Comparison of ENCODE assay signal across 7 mouse cellular contexts in genomic region chr2:152670983-152671641, GRCm38 (mm10). TPM values are rescaled to one million over a fixed set of nuclear protein-coding genes. Genes with fewer than 3 reads are reported as not detected.
DNase-seq lines count a peak whose midpoint lies in the region; ATAC-seq lines count a peak whose summit lies in the region.

No protein-coding gene starts in this region.

- ATAC-seq in limb, embryonic 11.5 days (ENCODE audit: insufficient number of reproducible peaks, low FRiP score, low TSS enrichment, low read depth) = no peak
- peak; percentile 5 for ATAC-seq in midbrain, embryonic 15.5 days (replicated peaks)

- WGBS in forebrain, embryonic 10.5 days = 70% methylated on average over 9 of the region's 9 CpGs
- WGBS in limb, embryonic 11.5 days = 66% methylated on average over 9 of the region's 9 CpGs
- 52% methylated on average over 9 of the region's 9 CpGs for WGBS in midbrain, embryonic 15.5 days

- peaks cover 50% of the 10 kb centered on the region for H3K36me3 ChIP-seq in forebrain, embryonic 10.5 days (replicated peaks)
- peaks cover 6% of the 10 kb centered on the region; the same call in 1 of the 2 replicates for H3K36me3 ChIP-seq in limb, embryonic 11.5 days (ENCODE audit: control insufficient read depth, insufficient read depth, low read length)
- H3K36me3 ChIP-seq in midbrain, embryonic 15.5 days (replicated peaks) = peaks cover 7% of the 10 kb centered on the region; the same call in 1 of the 2 replicates

- H3K27me3 ChIP-seq in forebrain, embryonic 10.5 days (ENCODE audit: poor library complexity, severe bottlenecking) = no peaks in the 10 kb centered on the region
- no peaks in the 10 kb centered on the region for H3K27me3 ChIP-seq in limb, embryonic 11.5 days (ENCODE audit: control insufficient read depth, insufficient read depth, low read length)
- H3K27me3 ChIP-seq in midbrain, embryonic 15.5 days (replicated peaks) = no peaks in the 10 kb centered on the region

- H3K4me3 ChIP-seq in forebrain, embryonic 10.5 days = peak overlapping the region; percentile 100
- peak overlapping the region; percentile 100 for H3K4me3 ChIP-seq in limb, embryonic 11.5 days (ENCODE audit: low read depth, low read length)
- peak overlapping the region; percentile 93 for H3K4me3 ChIP-seq in midbrain, embryonic 15.5 days

- H3K4me2 ChIP-seq in limb, embryonic 11.5 days (ENCODE audit: low read depth, severe bottlenecking) = peak overlapping the region; percentile 87
- peak overlapping the region; percentile 94 for H3K4me2 ChIP-seq in midbrain, embryonic 15.5 days

- no peaks in the 10 kb centered on the region for H3K9me3 ChIP-seq in forebrain, embryonic 10.5 days
- no peaks in the 10 kb centered on the region for H3K9me3 ChIP-seq in limb, embryonic 11.5 days (ENCODE audit: control insufficient read depth, low read length)
- H3K9me3 ChIP-seq in midbrain, embryonic 15.5 days = no peaks in the 10 kb centered on the region

- peak overlapping the region; percentile 98 for H3K9ac ChIP-seq in limb, embryonic 11.5 days (ENCODE audit: low read length)
- peak overlapping the region; percentile 87 for H3K9ac ChIP-seq in midbrain, embryonic 15.5 days

- H3K4me1 ChIP-seq in forebrain, embryonic 10.5 days = peaks cover 31% of the 10 kb centered on the region
- H3K4me1 ChIP-seq in limb, embryonic 11.5 days (ENCODE audit: control insufficient read depth, insufficient read depth, low read length) = peaks cover 25% of the 10 kb centered on the region
- peaks cover 46% of the 10 kb centered on the region for H3K4me1 ChIP-seq in midbrain, embryonic 15.5 days

- peak overlapping the region; percentile 98 for H3K27ac ChIP-seq in forebrain, embryonic 10.5 days
- H3K27ac ChIP-seq in limb, embryonic 11.5 days (replicated peaks; ENCODE audit: low read depth, low read length) = 0 out of 2 replicates have a peak overlapping the region, but pooled peaks have one; percentile 91
- H3K27ac ChIP-seq in midbrain, embryonic 15.5 days = peak overlapping the region; percentile 96

- peak; percentile 40 for DNase-seq in right cerebral cortex, postnatal 25 days
- no peak for DNase-seq in right cerebral cortex, postnatal 36 days (ENCODE audit: low spot score in 2 of 2)
- DNase-seq in forebrain, embryonic 10.5 days (ENCODE audit: extremely low spot score, low spot score) = no peak
- no peak for DNase-seq in limb, embryonic 11.5 days (ENCODE audit: low spot score)
- DNase-seq in thymus, postnatal 10 days (ENCODE audit: low spot score in 2 of 2) = peak; percentile 91 to 92
- no peak for DNase-seq in adrenal gland, postnatal 25 days

RNA-seq across cellular contexts. Expression of gene H13, which starts 1.9 kb away (rescaled TPM):
- 90.7 and 93.2 TPM in 2 replicates for polyA plus RNA-seq in forebrain, embryonic 10.5 days (2016; fragmentation: Nextera tagmentation; extraction: Ambion mirVana)
- 123 and 126 TPM in 2 replicates for polyA plus RNA-seq in limb, embryonic 11.5 days (2014; fragmentation: Nextera tagmentation; extraction: Ambion mirVana)
- 178 and 186 TPM in 2 replicates for polyA plus RNA-seq in midbrain, embryonic 15.5 days (2015; fragmentation: Nextera tagmentation; extraction: Ambion mirVana)
- 149 and 153 TPM in 2 replicates for total RNA-seq in adrenal gland, postnatal 25 days (2021)

RNA-seq across cellular contexts. Expression of gene Mcts2, which starts 15.7 kb away (rescaled TPM):
- polyA plus RNA-seq in forebrain, embryonic 10.5 days (2016; fragmentation: Nextera tagmentation; extraction: Ambion mirVana) = 39.1 and 40.3 TPM in 2 replicates
- 37.1 and 38.5 TPM in 2 replicates for polyA plus RNA-seq in limb, embryonic 11.5 days (2014; fragmentation: Nextera tagmentation; extraction: Ambion mirVana)
- polyA plus RNA-seq in midbrain, embryonic 15.5 days (2015; fragmentation: Nextera tagmentation; extraction: Ambion mirVana) = 33.7 and 34.3 TPM in 2 replicates
- total RNA-seq in adrenal gland, postnatal 25 days (2021) = 34.2 and 37.9 TPM in 2 replicates

RNA-seq across cellular contexts. Expression of gene Rem1, which starts 44.4 kb away (rescaled TPM):
- 0.16 and 0.18 TPM in 2 replicates for polyA plus RNA-seq in forebrain, embryonic 10.5 days (2016; fragmentation: Nextera tagmentation; extraction: Ambion mirVana)
- polyA plus RNA-seq in limb, embryonic 11.5 days (2014; fragmentation: Nextera tagmentation; extraction: Ambion mirVana) = 0.69 and 0.88 TPM in 2 replicates
- 0.30 and 0.40 TPM in 2 replicates for polyA plus RNA-seq in midbrain, embryonic 15.5 days (2015; fragmentation: Nextera tagmentation; extraction: Ambion mirVana)
- 8.1 and 9.0 TPM in 2 replicates for total RNA-seq in adrenal gland, postnatal 25 days (2021)

RNA-seq across cellular contexts. Expression of gene Defb25, which starts 48.3 kb away (rescaled TPM):
- not detected in 2 replicates for polyA plus RNA-seq in forebrain, embryonic 10.5 days (2016; fragmentation: Nextera tagmentation; extraction: Ambion mirVana)
- polyA plus RNA-seq in limb, embryonic 11.5 days (2014; fragmentation: Nextera tagmentation; extraction: Ambion mirVana) = 0.89 TPM in 1 of 2 replicates, not detected in the other
- not detected in 2 replicates for polyA plus RNA-seq in midbrain, embryonic 15.5 days (2015; fragmentation: Nextera tagmentation; extraction: Ambion mirVana)
- total RNA-seq in adrenal gland, postnatal 25 days (2021) = 2.5 TPM in 1 of 2 replicates, not detected in the other

Comparison
In these comparisons a context has a peak if more than half of its experiments do, and no peak if none do; other contexts are left out.
1. DNase-seq: peak in right cerebral cortex, postnatal 25 days (single experiment) and thymus, postnatal 10 days (2 of 2); none in right cerebral cortex, postnatal 36 days (0 of 2), forebrain, embryonic 10.5 days (single experiment), limb, embryonic 11.5 days (single experiment) and adrenal gland, postnatal 25 days (single experiment).
2. Peak in every context shown above with its lines, with median percentiles within 50 percentile points of each other: H3K27ac ChIP-seq and H3K4me3 ChIP-seq.